Mouse (Mus musculus) testis, postnatal 14 days (tissue): ENCODE measurements around the gene 2310057M21Rik.
"Not testable (repeated sequence)": the region's sequence is repeated elsewhere in the genome, so short reads cannot be mapped to it uniquely, and the experiment has no call there.

Experiments used
- DNase-seq: peaks from one replicate; pipeline ENCODE4 v3.0.0; 2021; ENCODE audit warnings: low spot score

The 2310057M21Rik gene

GRCm38 (mm10) chr7:131362615-131363300 is at the start of gene 2310057M21Rik:
Gene 2310057M21Rik, minus strand, starts transcription at chr7:131362759.
- peak; percentile 97 for DNase-seq

- no peak for DNase-seq
These were observed 49.3 kb upstream of the 2310057M21Rik start for GRCm38 (mm10) chr7:131411941-131412270.

- peak; percentile 16 for DNase-seq
These were observed 48.8 kb upstream of the 2310057M21Rik start for GRCm38 (mm10) chr7:131411221-131411940.

GRCm38 (mm10) chr7:131410416-131411058 is 48.0 kb upstream of the 2310057M21Rik start, which contains the start of the genes Ikzf5 and Acadsb:
Gene Ikzf5, minus strand, starts transcription at chr7:131410521.
Gene Acadsb, plus strand, starts transcription at chr7:131410601.
- DNase-seq = peak; percentile 99

GRCm38 (mm10) chr7:131409988-131410385 is 47.4 kb upstream of the 2310057M21Rik start:
- DNase-seq = no peak

GRCm38 (mm10) chr7:131409321-131409987 is 46.9 kb upstream of the 2310057M21Rik start:
- DNase-seq = no peak

GRCm38 (mm10) chr7:131391761-131392160 is 29.2 kb upstream of the 2310057M21Rik start:
- not testable (repeated sequence) for DNase-seq

GRCm38 (mm10) chr7:131371880-131372651 is 9.5 kb upstream of the 2310057M21Rik start:
- DNase-seq = no peak

GRCm38 (mm10) chr7:131371470-131371860 is 8.9 kb upstream of the 2310057M21Rik start:
- DNase-seq = no peak

- DNase-seq = peak; percentile 89
These were observed 8.3 kb upstream of the 2310057M21Rik start, which contains the start of gene Pstk for GRCm38 (mm10) chr7:131370648-131371469. Gene Pstk, plus strand, starts transcription at chr7:131371141.

GRCm38 (mm10) chr7:131364131-131364530 is 1.6 kb upstream of the 2310057M21Rik start:
- no peak for DNase-seq

- DNase-seq = no peak
These were observed 317 bp downstream of the 2310057M21Rik start for GRCm38 (mm10) chr7:131362269-131362614.

- DNase-seq = no peak
These were observed 6.5 kb downstream of the 2310057M21Rik start for GRCm38 (mm10) chr7:131356105-131356504.

GRCm38 (mm10) chr7:131345856-131346541 is 16.6 kb downstream of the 2310057M21Rik start:
- DNase-seq = no peak

- DNase-seq = no peak
These were observed 25.0 kb downstream of the 2310057M21Rik start for GRCm38 (mm10) chr7:131337502-131338068.

- DNase-seq = no peak
These were observed 29.0 kb downstream of the 2310057M21Rik start, which contains the start of gene Fam24a for GRCm38 (mm10) chr7:131333564-131333963. Gene Fam24a, plus strand, starts transcription at chr7:131333864.

- no peak for DNase-seq
These were observed 30.9 kb downstream of the 2310057M21Rik start for GRCm38 (mm10) chr7:131331688-131332087.

GRCm38 (mm10) chr7:131329416-131329815 is 33.1 kb downstream of the 2310057M21Rik start, which contains the start of gene Fam24b:
Gene Fam24b, minus strand, starts transcription at chr7:131329516.
- DNase-seq = no peak

GRCm38 (mm10) chr7:131327054-131327453 is 35.5 kb downstream of the 2310057M21Rik start:
- DNase-seq = no peak
